Mouse (Mus musculus): ENCODE results near the gene Wscd2. TPM values are rescaled to one million over a fixed set of nuclear protein-coding genes. Genes with fewer than 3 reads are reported as not detected.

Wscd2 gene
- polyA plus RNA-seq, 1 experiment = not detected

- H3K4me1 ChIP-seq (ENCODE audit: control insufficient read depth) = no peaks in the 10 kb centered on the region
- TF ChIP-seq GATA1 (IDR thresholded peaks at IDR 0.05; ENCODE audit: low read length) (no peak), TAL1 (IDR thresholded peaks at IDR 0.05; ENCODE audit: low read length) (no peak)
- H3K27me3 ChIP-seq (ENCODE audit: control insufficient read depth) = no peaks in the 10 kb centered on the region
Measured at GRCm38 (mm10) chr5:113619151-113619550, 129.0 kb downstream of the Wscd2 start.

GRCm38 (mm10) chr5:113620130-113620716, 130.1 kb downstream of the Wscd2 start:
- Histone ChIP-seq H3K36me3 (ENCODE audit: control insufficient read depth) (no peaks in the 10 kb centered on the region), H3K9me3 (ENCODE audit: control insufficient read depth, low read length) (peaks cover 8% of the 10 kb centered on the region), H3K27me3 (ENCODE audit: control insufficient read depth) (no peaks in the 10 kb centered on the region), H3K4me3 (replicated peaks) (no peak overlapping the region), H3K4me1 (ENCODE audit: control insufficient read depth) (no peaks in the 10 kb centered on the region)
- TF ChIP-seq TAL1 (IDR thresholded peaks at IDR 0.05; ENCODE audit: low read length) (no peak), GATA1 (IDR thresholded peaks at IDR 0.05; ENCODE audit: low read length) (no peak)

More at GRCm38 (mm10) chr5:113619151-113619550, 129.0 kb downstream of the Wscd2 start:
- Histone ChIP-seq H3K9me3 (ENCODE audit: control insufficient read depth, low read length) (peaks cover 17% of the 10 kb centered on the region), H3K4me3 (replicated peaks) (no peak overlapping the region), H3K36me3 (ENCODE audit: control insufficient read depth) (no peaks in the 10 kb centered on the region)

DNA sequence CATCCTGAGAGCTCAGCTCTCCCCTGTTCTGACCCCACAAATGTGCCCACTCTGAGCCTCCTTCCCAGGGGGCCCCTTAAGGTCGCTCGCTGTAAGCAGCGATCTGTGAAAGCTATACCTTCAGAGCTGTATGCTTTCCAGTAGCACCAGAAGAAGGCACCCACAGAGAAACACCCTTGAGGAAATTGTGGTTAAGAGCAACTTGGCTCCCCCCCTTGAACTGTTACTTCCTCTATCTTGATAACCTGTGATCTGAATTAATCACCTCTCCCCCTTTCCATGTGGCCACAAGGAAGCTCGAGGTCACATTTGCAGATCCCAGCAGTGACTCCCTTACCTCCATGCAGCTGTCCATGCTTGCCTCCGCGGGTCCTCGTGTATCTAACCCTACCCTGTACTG, 130.9 kb downstream of the Wscd2 start:
- no peak for TF ChIP-seq GATA1 (IDR thresholded peaks at IDR 0.05; ENCODE audit: low read length)
- no peak for TF ChIP-seq TAL1 (IDR thresholded peaks at IDR 0.05; ENCODE audit: low read length)
- no peak overlapping the region for H3K4me3 ChIP-seq (replicated peaks)
- H3K9me3 ChIP-seq (ENCODE audit: control insufficient read depth, low read length) = peaks cover 5% of the 10 kb centered on the region; the same call in 1 of the 2 replicates
- H3K27me3 ChIP-seq (ENCODE audit: control insufficient read depth) = no peaks in the 10 kb centered on the region
- no peaks in the 10 kb centered on the region for H3K36me3 ChIP-seq (ENCODE audit: control insufficient read depth)
- H3K4me1 ChIP-seq (ENCODE audit: control insufficient read depth) = no peaks in the 10 kb centered on the region

GRCm38 (mm10) chr5:113623052-113623451, 132.9 kb downstream of the Wscd2 start:
- Histone ChIP-seq H3K9me3 (ENCODE audit: control insufficient read depth, low read length) (no peaks in the 10 kb centered on the region; the same call in 1 of the 2 replicates), H3K36me3 (ENCODE audit: control insufficient read depth) (no peaks in the 10 kb centered on the region), H3K4me1 (ENCODE audit: control insufficient read depth) (no peaks in the 10 kb centered on the region), H3K4me3 (replicated peaks) (no peak overlapping the region), H3K27me3 (ENCODE audit: control insufficient read depth) (no peaks in the 10 kb centered on the region)
- TF ChIP-seq TAL1 (IDR thresholded peaks at IDR 0.05; ENCODE audit: low read length) (no peak), GATA1 (IDR thresholded peaks at IDR 0.05; ENCODE audit: low read length) (no peak)

DNA sequence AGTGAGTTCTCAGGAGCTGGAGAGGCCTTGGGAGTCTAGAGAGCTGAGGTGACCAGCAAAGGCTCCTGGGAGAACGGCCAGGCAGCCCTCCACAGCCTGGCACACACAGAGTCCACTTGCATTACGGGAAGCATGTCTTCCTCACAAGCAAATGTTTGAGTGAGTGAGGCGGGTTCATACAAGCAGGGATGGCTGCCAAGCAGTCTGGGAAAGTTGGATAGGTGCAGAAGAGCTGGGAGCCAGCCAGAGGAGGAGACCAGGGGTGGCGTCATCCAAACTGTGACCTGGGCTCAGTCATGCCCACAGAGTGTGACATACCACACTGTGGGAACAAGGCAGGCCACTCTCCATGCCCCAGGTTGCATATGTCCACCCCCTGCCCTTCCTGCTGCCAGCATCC, 134.9 kb downstream of the Wscd2 start:
- Histone ChIP-seq H3K36me3 (ENCODE audit: control insufficient read depth) (no peaks in the 10 kb centered on the region), H3K4me3 (replicated peaks) (no peak overlapping the region), H3K9me3 (ENCODE audit: control insufficient read depth, low read length) (no peaks in the 10 kb centered on the region; the same call in 1 of the 2 replicates), H3K27me3 (ENCODE audit: control insufficient read depth) (no peaks in the 10 kb centered on the region), H3K4me1 (ENCODE audit: control insufficient read depth) (no peaks in the 10 kb centered on the region)
- TF ChIP-seq GATA1 (IDR thresholded peaks at IDR 0.05; ENCODE audit: low read length) = no peak
- TF ChIP-seq TAL1 (IDR thresholded peaks at IDR 0.05; ENCODE audit: low read length) = no peak

GRCm38 (mm10) chr5:113626352-113626751, 136.2 kb downstream of the Wscd2 start:
- no peaks in the 10 kb centered on the region for H3K36me3 ChIP-seq (ENCODE audit: control insufficient read depth)
- no peak overlapping the region for H3K4me3 ChIP-seq (replicated peaks)
- no peaks in the 10 kb centered on the region for H3K27me3 ChIP-seq (ENCODE audit: control insufficient read depth)
- H3K9me3 ChIP-seq (ENCODE audit: control insufficient read depth, low read length) = no peaks in the 10 kb centered on the region
- H3K4me1 ChIP-seq (ENCODE audit: control insufficient read depth) = no peaks in the 10 kb centered on the region
- no peak for TF ChIP-seq TAL1 (IDR thresholded peaks at IDR 0.05; ENCODE audit: low read length)
- no peak for TF ChIP-seq GATA1 (IDR thresholded peaks at IDR 0.05; ENCODE audit: low read length)

DNA sequence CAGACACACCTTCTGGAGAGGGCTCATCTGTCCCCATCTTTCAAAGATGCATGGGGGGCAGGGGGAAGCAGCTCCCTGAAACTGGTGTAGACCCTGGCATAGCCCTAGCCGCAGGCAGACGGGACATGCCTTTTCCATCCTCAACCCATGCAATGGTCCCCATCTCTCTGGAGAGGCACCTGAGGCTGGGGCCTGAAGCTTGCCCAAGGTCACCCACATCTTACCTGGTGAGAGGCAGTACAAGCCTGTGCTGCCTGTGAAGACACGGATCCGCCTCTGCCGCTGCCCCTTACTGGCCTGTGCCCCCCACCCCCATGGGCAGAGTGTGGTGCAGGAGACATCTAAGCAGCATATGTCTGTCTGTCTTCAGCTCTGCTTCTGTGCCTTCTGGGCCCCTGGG, 136.9 kb downstream of the Wscd2 start:
- Histone ChIP-seq H3K4me3 (replicated peaks) (no peak overlapping the region), H3K36me3 (ENCODE audit: control insufficient read depth) (no peaks in the 10 kb centered on the region), H3K4me1 (ENCODE audit: control insufficient read depth) (no peaks in the 10 kb centered on the region), H3K9me3 (ENCODE audit: control insufficient read depth, low read length) (no peaks in the 10 kb centered on the region), H3K27me3 (ENCODE audit: control insufficient read depth) (no peaks in the 10 kb centered on the region)
- TF ChIP-seq TAL1 (IDR thresholded peaks at IDR 0.05; ENCODE audit: low read length) (no peak), GATA1 (IDR thresholded peaks at IDR 0.05; ENCODE audit: low read length) (no peak)

DNA sequence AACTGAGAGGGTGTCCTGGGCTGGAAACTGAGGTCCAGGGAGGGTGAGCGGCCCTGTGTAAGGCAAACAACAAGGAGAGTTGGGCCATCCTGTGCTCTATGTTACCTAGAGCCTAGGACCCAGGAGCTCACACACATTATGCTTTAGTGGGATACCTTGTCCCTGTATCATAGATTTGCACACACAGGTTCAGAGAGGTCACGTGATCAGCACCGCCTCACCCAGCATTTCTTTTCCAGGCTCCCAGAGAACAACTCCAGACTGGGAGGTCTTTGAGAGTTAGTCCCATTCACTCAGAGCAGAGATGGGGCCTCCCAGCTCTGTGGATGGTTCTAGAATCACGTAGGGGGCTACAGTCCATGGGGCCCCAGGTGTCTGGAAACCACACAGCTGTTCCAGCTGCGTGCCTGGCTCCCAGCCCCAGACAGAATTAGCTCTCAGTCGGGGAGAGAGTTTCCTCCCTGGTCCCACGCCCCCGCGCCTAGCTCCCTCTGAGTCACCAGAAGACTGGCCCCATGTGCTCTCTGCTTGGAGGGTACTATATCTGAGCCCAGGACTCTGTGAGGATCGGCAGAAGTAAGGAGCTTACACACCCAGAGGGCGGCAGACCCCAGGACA, 137.8 kb downstream of the Wscd2 start:
- Histone ChIP-seq H3K4me1 (ENCODE audit: control insufficient read depth) (no peaks in the 10 kb centered on the region), H3K27me3 (ENCODE audit: control insufficient read depth) (no peaks in the 10 kb centered on the region), H3K4me3 (replicated peaks) (no peak overlapping the region), H3K36me3 (ENCODE audit: control insufficient read depth) (no peaks in the 10 kb centered on the region), H3K9me3 (ENCODE audit: control insufficient read depth, low read length) (no peaks in the 10 kb centered on the region)
- no peak for TF ChIP-seq GATA1 (IDR thresholded peaks at IDR 0.05; ENCODE audit: low read length)
- TF ChIP-seq TAL1 (IDR thresholded peaks at IDR 0.05; ENCODE audit: low read length) = no peak

- H3K27me3 ChIP-seq (ENCODE audit: control insufficient read depth) = no peaks in the 10 kb centered on the region
- H3K4me1 ChIP-seq (ENCODE audit: control insufficient read depth) = no peaks in the 10 kb centered on the region
- no peaks in the 10 kb centered on the region for H3K9me3 ChIP-seq (ENCODE audit: control insufficient read depth, low read length)
- no peaks in the 10 kb centered on the region for H3K36me3 ChIP-seq (ENCODE audit: control insufficient read depth)
- H3K4me3 ChIP-seq (replicated peaks) = no peak overlapping the region
- no peak for TF ChIP-seq TAL1 (IDR thresholded peaks at IDR 0.05; ENCODE audit: low read length)
- TF ChIP-seq GATA1 (IDR thresholded peaks at IDR 0.05; ENCODE audit: low read length) = no peak
Measured at GRCm38 (mm10) chr5:113629248-113629647, 139.1 kb downstream of the Wscd2 start.
